Mouse (Mus musculus) E14TG2a.4 (cell line): ENCODE results near the gene Sf3b2.

ENCODE experiments used
- CTCF ChIP-seq: conservative IDR thresholded peaks from 2 replicates; pipeline ENCODE4 v1.5.1; 2014; ENCODE audit warnings: low read length
- NANOG ChIP-seq: IDR thresholded peaks from 2 replicates; pipeline ENCODE4 v1.6.1; 2014; ENCODE audit warnings: borderline replicate concordance, low read length, mixed read lengths

- no peak for TF ChIP-seq CTCF
- no peak for TF ChIP-seq NANOG
These were observed 32.7 kb upstream of the Sf3b2 start for GRCm38 (mm10) chr19:5327970-5328369.
